Mouse (Mus musculus): Measurements from ENCODE around the gene Ppp2r5c.

Ppp2r5c gene

GRCm38 (mm10) chr12:110556861-110557628 lies 110.1 kb downstream of the Ppp2r5c start:
- no peak for DNase-seq (ENCODE audit: low spot score)

DNA sequence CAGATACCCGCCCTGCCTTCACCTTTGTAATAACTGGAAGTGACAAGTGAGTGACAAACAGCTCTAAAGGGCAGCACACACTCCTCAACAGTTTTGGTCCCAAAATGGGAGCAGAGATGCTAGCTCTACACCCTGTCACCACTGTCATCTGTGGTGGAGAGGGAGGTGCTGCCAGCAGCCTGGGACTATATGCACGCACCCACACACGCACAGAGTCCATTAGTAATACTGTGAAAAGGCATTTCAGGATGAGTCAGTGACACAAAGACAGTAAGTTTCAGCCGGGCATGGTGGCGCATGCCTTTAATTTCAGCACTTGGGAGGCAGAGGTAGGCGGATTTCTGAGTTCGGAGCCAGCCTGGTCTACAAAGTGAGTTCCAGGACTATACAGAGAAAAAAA lies 111.3 kb downstream of the Ppp2r5c start:
- no peak for DNase-seq (ENCODE audit: low spot score)

DNA sequence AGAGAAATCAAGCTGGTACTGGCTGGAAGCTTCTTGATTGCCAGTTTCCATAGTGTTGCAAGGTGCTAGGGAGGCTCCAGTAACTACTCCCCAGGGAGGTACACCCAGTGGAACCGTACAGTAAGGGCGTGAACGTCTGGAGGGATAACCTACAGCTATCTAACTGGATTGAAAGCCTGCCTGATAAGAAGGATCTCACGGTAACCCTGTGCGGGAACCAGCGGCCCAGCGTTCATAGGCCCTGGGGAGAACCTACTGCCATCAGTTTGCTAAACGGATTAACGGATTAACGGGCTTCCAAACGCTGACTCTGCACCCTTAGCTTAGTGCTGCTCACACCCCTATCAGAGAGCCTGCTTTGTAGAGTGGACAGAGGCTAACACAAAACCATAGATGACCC lies 116.5 kb downstream of the Ppp2r5c start:
- DNase-seq (ENCODE audit: low spot score) = no peak

GRCm38 (mm10) chr12:110564848-110565247 lies 117.9 kb downstream of the Ppp2r5c start:
- no peak for DNase-seq (ENCODE audit: low spot score)

DNA sequence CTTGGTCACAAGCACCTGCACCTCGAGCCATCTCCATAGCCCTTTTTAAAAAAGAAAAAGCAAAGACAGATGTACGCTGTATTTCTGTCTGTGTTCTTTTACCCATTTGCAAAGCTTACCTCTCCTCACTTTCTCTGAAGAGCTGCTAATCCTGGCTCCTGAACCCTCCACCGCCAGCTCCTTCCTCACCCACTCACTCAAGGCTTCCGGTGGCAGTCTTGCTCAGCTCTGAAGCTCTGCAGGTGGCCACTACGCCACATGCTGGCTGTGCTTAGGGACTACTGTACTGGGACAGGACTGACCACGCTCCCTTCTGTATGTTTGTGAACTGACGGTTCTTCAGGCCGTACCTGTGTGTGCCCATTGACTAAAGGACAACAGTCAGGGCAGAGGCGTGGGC lies 119.4 kb downstream of the Ppp2r5c start:
- DNase-seq (ENCODE audit: low spot score) = no peak

GRCm38 (mm10) chr12:110571050-110571449 lies 124.1 kb downstream of the Ppp2r5c start:
- no peak for DNase-seq (ENCODE audit: low spot score)

DNA sequence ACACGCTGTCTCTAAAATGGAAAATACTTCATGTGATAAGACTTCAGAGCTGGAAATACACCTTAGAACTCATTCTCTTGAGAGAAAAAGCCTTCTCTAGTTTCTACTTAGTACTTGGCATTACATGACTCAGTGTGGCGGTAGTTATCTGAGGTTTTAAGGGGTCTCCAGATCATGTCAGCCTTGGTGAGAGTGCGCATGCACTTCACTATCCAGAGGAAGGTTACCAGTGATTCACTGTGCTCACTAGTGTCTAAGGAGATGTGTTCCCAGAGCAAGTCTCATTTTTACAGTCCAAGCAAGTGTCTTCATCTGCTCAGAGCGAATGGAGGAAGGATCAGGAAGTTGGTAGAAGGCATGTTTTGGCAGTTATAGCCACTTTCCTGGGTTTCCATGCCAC lies 125.4 kb downstream of the Ppp2r5c start:
- DNase-seq (ENCODE audit: low spot score) = no peak

GRCm38 (mm10) chr12:110573635-110574034 lies 126.7 kb downstream of the Ppp2r5c start:
- no peak for DNase-seq (ENCODE audit: low spot score)

DNA sequence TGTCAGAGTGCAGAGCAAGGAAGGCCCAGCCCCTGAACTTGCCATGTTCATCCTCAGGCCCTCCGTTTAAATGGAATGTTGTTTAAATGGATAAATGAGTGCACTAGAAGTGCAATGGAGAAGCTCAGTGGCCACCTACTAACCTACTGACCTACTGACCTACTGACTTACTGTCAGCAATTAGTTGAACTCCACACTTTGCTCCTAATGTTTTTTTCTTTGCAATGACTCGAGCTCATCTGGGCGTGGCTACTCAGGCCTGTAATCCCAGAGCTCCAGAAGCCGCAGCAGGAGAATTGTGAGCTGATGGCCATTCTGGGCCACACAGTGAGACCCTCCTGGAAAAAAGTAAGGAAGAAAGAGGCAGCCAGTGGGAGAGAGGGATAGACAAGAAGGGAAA lies 129.0 kb downstream of the Ppp2r5c start:
- no peak for DNase-seq (ENCODE audit: low spot score)

DNA sequence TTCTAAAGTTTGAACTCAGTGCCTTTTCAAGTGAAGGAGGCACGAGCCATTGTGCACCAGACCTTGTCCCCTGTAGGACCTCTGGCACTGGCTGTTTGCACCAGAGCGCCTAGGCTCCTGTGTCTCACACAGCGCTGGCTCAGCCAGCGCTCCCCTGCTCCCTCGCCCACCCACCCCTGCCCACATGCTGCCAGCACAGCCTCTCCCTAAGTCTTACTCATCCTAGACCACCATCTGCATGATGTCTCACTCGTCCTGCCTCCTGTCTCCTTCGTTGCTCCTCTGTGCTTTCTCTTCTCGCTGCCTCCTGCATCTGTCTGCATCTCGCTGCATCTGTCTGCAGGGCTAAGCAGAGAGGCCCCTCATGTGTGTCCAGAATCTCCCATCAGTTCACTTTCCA lies 131.4 kb downstream of the Ppp2r5c start:
- no peak for DNase-seq (ENCODE audit: low spot score)

DNA sequence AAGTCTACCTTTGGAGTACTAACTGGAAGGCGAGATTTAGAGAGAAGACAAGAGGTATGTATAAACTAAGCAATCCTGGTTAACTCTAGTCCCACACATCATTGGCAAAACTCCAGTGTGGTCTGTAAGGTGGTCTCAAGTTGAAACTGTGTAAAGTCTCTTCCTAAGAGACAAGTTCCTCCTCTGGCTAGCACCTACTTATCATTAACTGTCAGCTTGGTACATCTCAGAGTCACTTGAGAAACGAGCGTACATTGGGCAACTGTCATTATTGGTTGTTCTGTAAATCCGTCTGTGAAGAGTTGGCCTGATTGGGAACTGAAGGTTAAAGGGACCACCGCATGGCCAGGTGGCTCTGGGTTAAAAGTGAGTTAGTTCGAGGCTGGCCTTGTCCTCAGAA lies 141.7 kb downstream of the Ppp2r5c start:
- DNase-seq (ENCODE audit: low spot score) = no peak

- DNase-seq (ENCODE audit: low spot score) = no peak
These were observed 143.9 kb downstream of the Ppp2r5c start for GRCm38 (mm10) chr12:110590804-110591259.

DNA sequence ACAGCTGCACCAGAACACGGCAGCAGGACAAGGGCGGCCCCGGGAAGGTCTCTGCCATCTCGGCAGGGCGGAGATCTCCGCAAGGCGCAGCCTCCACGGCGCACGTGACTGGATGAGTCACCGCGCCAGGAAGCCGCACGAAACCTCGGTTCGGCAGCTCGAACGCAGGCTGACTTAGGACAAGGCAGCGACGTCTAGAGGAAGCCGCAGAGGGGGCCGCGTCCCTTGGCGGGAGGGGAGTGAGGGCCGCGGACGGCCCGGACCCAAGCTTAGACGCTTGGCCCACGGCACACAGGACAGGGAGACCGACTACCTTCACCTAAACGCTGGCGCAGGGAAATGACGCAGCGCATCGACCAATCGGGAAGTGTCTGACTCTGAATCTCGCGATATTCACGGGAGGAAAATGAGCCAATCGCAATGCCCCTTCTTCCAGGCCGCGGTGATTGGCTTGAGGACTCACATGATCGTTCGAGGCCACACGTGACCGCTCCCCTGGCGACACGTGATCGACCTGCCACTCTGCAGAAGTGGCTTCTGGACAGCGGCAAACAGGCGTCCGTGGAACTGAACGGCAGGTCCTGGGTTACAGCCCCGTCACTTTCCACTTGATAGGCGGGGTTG lies 144.5 kb downstream of the Ppp2r5c start:
- DNase-seq (ENCODE audit: low spot score) = peak; percentile 99

- no peak for DNase-seq (ENCODE audit: low spot score)
These were observed 151.6 kb downstream of the Ppp2r5c start for GRCm38 (mm10) chr12:110598527-110598926.

DNA sequence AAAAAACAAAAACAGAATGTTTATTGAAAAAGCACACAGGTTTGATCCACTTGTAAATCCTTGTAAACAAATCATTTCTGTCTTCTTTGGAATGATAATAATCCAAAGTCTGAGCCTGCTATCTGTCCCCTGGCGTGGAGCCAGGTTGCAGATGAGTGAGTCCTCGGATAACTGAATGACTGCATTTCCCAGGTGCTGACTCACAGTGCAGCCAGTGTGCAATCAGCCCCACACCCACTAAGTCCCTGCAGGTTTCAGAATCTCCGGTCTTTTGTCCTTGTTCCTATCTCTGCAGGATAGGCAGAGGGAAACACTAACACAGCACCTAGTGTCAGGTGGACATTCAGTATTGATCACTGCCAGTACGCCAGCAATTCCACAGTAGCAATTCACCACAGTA lies 152.9 kb downstream of the Ppp2r5c start:
- DNase-seq (ENCODE audit: low spot score) = no peak

DNA sequence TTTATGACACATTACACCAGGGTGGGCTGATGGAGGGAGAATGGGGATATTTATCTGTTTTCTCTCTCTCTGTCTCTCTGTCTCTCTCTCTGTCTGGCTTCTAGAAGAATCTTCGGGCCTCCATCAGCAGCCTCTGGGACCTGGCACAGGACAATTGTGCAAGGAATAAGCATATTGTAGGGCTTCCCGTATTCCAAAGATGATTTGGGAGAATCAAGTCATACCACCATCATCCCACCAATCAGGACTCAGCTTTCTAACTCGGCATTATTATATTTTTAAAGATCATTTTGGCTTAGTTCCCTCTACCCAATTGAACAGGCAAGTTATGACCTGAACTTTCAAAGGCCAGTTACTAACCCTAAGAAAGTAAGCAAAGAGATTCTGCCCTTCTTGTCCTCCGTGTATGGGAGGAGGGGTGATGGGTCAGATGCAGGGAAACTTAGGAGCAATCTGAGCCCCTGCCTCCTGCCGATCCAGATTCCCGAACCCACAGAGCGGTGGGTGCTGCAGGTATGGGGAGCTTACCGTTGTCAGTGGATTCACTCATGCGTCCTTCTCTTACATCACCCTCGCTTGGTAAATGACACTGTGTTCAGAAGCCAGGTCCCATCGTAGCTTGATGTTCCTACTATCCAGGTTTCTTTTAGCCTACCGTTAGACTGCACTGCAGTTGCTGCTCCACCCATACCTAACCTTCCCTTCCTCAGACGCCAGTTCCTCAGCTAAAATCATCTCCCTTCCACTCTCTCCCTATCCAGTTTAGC lies 153.5 kb downstream of the Ppp2r5c start:
- DNase-seq (ENCODE audit: low spot score) = no peak

- DNase-seq (ENCODE audit: low spot score) = peak; percentile 93
These were observed 154.6 kb downstream of the Ppp2r5c start, which contains the start of gene Dync1h1 for GRCm38 (mm10) chr12:110601241-110602218. Gene Dync1h1 (plus strand): TSS chr12:110601452.

DNA sequence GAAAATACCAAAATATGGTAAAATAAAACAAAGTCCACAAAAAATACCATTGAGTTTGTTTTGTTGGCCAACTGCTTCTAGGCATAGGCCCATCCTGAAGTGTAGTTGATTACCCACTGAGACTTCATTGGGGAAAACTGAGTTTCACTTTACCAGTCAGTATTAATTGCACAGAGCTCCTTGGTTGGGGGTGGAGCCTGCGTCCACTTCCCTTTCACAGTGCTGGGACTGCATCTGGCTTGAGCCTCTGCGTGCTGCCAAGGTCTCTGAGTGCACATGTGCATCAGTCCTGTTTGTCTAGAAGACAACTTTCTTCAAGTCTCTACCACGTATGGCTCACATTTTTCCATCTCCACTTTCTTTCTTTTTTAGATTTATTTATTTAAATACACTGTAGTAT lies 159.2 kb downstream of the Ppp2r5c start:
- DNase-seq (ENCODE audit: low spot score) = no peak

DNA sequence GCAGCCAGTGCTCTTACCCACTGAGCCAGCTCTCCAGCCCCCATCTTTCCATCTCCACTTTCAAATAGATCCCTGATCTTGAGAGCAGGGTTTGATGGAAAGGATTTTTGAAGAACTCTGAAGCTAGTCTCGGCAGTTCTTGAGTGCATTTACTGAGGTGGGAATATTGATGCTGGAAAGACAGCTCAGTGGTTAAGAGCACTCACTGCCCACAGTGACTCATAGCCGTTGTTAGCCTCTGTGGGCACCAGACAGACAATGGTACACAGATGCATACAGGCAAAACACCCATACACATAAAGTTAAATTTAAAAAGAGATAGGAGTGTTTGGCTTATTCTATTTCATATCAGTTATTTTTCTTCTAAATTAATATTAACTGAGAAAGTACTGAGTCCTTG lies 159.8 kb downstream of the Ppp2r5c start:
- no peak for DNase-seq (ENCODE audit: low spot score)

GRCm38 (mm10) chr12:110608460-110609152 lies 161.7 kb downstream of the Ppp2r5c start:
- DNase-seq (ENCODE audit: low spot score) = peak; percentile 43

- DNase-seq (ENCODE audit: low spot score) = no peak
These were observed 162.2 kb downstream of the Ppp2r5c start for GRCm38 (mm10) chr12:110609153-110609497.

All from testis, postnatal 14 days (tissue).